ENCODE assay signal across 10 mouse cellular contexts in genomic region chr10:127744661-127745060, GRCm38 (mm10). TPM values are rescaled to one million over a fixed set of nuclear protein-coding genes. Genes with fewer than 3 reads are reported as not detected.
DNase-seq lines count a peak whose midpoint lies in the region; ATAC-seq and TF ChIP-seq lines count a peak whose summit lies in the region.
"Had no signal": no experiment of that assay in that cellular context is flagged by ENCODE, and none has a peak within 500 bp of the region (broad histone marks: within the 10 kb centered on the region; RNA-seq: fewer than 3 reads in every experiment).

No protein-coding gene starts in this region.

- TF ChIP-seq CTCF in heart, adult 2 months (IDR thresholded peaks at IDR 0.05) = peak; percentile 77
- TF ChIP-seq CTCF in thymus, adult 2 months (IDR thresholded peaks at IDR 0.05; ENCODE audit: borderline replicate concordance, control insufficient read depth, extremely low read depth, insufficient read depth, low read length, poor library complexity) = peak; percentile 91
- peak; percentile 73 for TF ChIP-seq CTCF in stomach, postnatal 0 days (IDR thresholded peaks at IDR 0.05; ENCODE audit: low read depth)

- H3K27ac ChIP-seq in heart, adult 2 months = no peak overlapping the region
- no peak overlapping the region for H3K27ac ChIP-seq in thymus, adult 2 months (ENCODE audit: control insufficient read depth, insufficient read depth, low read length)
- no peak overlapping the region for H3K27ac ChIP-seq in limb, embryonic 14.5 days (replicated peaks; ENCODE audit: low read depth, low read length)
- H3K27ac ChIP-seq in stomach, postnatal 0 days (replicated peaks) = no peak overlapping the region
- H3K27ac ChIP-seq: embryonic facial prominence, embryonic 13.5 days; macrophage had no signal

- H3K4me1 ChIP-seq in heart, adult 2 months (ENCODE audit: control insufficient read depth, insufficient read depth, low read length) = no peaks in the 10 kb centered on the region; the same call in 1 of the 2 replicates
- H3K4me1 ChIP-seq in thymus, adult 2 months (replicated peaks; ENCODE audit: control insufficient read depth, insufficient read depth, low read length) = peaks cover 4% of the 10 kb centered on the region
- H3K4me1 ChIP-seq in limb, embryonic 14.5 days (ENCODE audit: control insufficient read depth, insufficient read depth, low read length) = peaks cover 13% of the 10 kb centered on the region
- no peaks in the 10 kb centered on the region for H3K4me1 ChIP-seq in stomach, postnatal 0 days (replicated peaks; ENCODE audit: control insufficient read depth, insufficient read depth)

- no peaks in the 10 kb centered on the region for H3K36me3 ChIP-seq in heart, adult 2 months (ENCODE audit: control insufficient read depth, insufficient read depth, low read length)
- peaks cover 19% of the 10 kb centered on the region for H3K36me3 ChIP-seq in thymus, adult 2 months (ENCODE audit: control insufficient read depth, insufficient read depth, low read length)
- H3K36me3 ChIP-seq in limb, embryonic 14.5 days (ENCODE audit: control insufficient read depth, insufficient read depth, low read length) = peaks cover 65% of the 10 kb centered on the region
- H3K36me3 ChIP-seq in stomach, postnatal 0 days (ENCODE audit: control insufficient read depth, insufficient read depth, low read length) = peaks cover 22% of the 10 kb centered on the region

- 0 out of 2 replicates have a peak, but pooled peaks have one; percentile 12 for TF ChIP-seq EP300 in heart, adult 2 months (IDR thresholded peaks at IDR 0.05; ENCODE audit: insufficient read depth, low read depth, low read length)
- TF ChIP-seq EP300 in stomach, postnatal 0 days (optimal IDR thresholded peaks at IDR 0.05) = no peak

- no peak overlapping the region for H3K4me2 ChIP-seq in limb, embryonic 14.5 days (replicated peaks; ENCODE audit: low read depth, low read length, severe bottlenecking)
- no peak overlapping the region for H3K4me2 ChIP-seq in stomach, postnatal 0 days (replicated peaks; ENCODE audit: low read depth)
- H3K4me2 ChIP-seq: embryonic facial prominence, embryonic 13.5 days had no signal

- 64% methylated on average over 5 of the region's 5 CpGs for WGBS in heart, adult 2 months
- 90% methylated on average over 5 of the region's 5 CpGs for WGBS in thymus, adult 2 months
- 62% methylated on average over 5 of the region's 5 CpGs for WGBS in limb, embryonic 14.5 days
- 66% methylated on average over 5 of the region's 5 CpGs for WGBS in stomach, postnatal 0 days

- intact Hi-C loops in heart, adult 2 months (cut with DNase I) = no loop called here
- intact Hi-C loops in heart, postnatal 25 days (cut with DNase I) = loop anchor here (5.0 kb wide), 1 partner anchor 263 kb away; the partner anchor contains the start of gene Hsd17b6

- no peak for ATAC-seq in limb, embryonic 14.5 days (ENCODE audit: low FRiP score, low read depth)
- ATAC-seq in stomach, postnatal 0 days (ENCODE audit: low FRiP score, low TSS enrichment) = peak; percentile 40; the same call in 1 of the 2 replicates

- no peak overlapping the region for H3K9ac ChIP-seq in heart, adult 2 months (ENCODE audit: low read depth, low read length)
- no peak overlapping the region for H3K9ac ChIP-seq in limb, embryonic 14.5 days (ENCODE audit: low read depth, low read length, severe bottlenecking)
- no peak overlapping the region for H3K9ac ChIP-seq in stomach, postnatal 0 days (ENCODE audit: low read length)
- H3K9ac ChIP-seq: embryonic facial prominence, embryonic 13.5 days had no signal

- H3K4me3 ChIP-seq in heart, adult 2 months = no peak overlapping the region
- no peak overlapping the region for H3K4me3 ChIP-seq in thymus, adult 2 months (ENCODE audit: control insufficient read depth, insufficient read depth, low read length)
- no peak overlapping the region for H3K4me3 ChIP-seq in limb, embryonic 14.5 days (replicated peaks; ENCODE audit: low read length)
- H3K4me3 ChIP-seq in stomach, postnatal 0 days (ENCODE audit: low read depth, low read length) = no peak overlapping the region
- H3K4me3 ChIP-seq: embryonic facial prominence, embryonic 13.5 days had no signal

- no peak for TF ChIP-seq POLR2A in heart, adult 2 months (IDR thresholded peaks at IDR 0.05; ENCODE audit: insufficient read depth, low read depth, low read length)
- no peak for TF ChIP-seq POLR2A in thymus, adult 2 months (IDR thresholded peaks at IDR 0.05; ENCODE audit: control insufficient read depth, extremely low read depth, insufficient read depth, low read length, poor library complexity)
- TF ChIP-seq POLR2A in limb, embryonic 14.5 days (IDR thresholded peaks at IDR 0.05; ENCODE audit: borderline replicate concordance, extremely low read depth, insufficient read depth, insufficient read length) = no peak

- H3K79me2 ChIP-seq in heart, adult 2 months (replicated peaks; ENCODE audit: control insufficient read depth, insufficient read depth, low read length) = peaks cover 4% of the 10 kb centered on the region; the same call in 1 of the 2 replicates

- no peaks in the 10 kb centered on the region for H3K9me3 ChIP-seq in limb, embryonic 14.5 days (ENCODE audit: control insufficient read depth, low read length)
- no peaks in the 10 kb centered on the region for H3K9me3 ChIP-seq in stomach, postnatal 0 days (ENCODE audit: control insufficient read depth, low read length)
- H3K9me3 ChIP-seq: embryonic facial prominence, embryonic 13.5 days had no signal

- no peaks in the 10 kb centered on the region for H3K27me3 ChIP-seq in heart, adult 2 months (ENCODE audit: control insufficient read depth, insufficient read depth, low read length)
- H3K27me3 ChIP-seq in thymus, adult 2 months (ENCODE audit: control insufficient read depth, insufficient read depth, low read length) = no peaks in the 10 kb centered on the region; the same call in 1 of the 2 replicates
- H3K27me3 ChIP-seq in limb, embryonic 14.5 days (ENCODE audit: control insufficient read depth, insufficient read depth, low read length) = no peaks in the 10 kb centered on the region
- no peaks in the 10 kb centered on the region for H3K27me3 ChIP-seq in stomach, postnatal 0 days (ENCODE audit: control insufficient read depth, insufficient read depth, low read length)
- H3K27me3 ChIP-seq: embryonic facial prominence, embryonic 13.5 days had no signal

- DNase-seq in heart, adult 2 months = peak; percentile 30 to 62
- no peak for DNase-seq in heart, postnatal 25 days (ENCODE audit: low spot score)
- DNase-seq in thymus, adult 2 months = peak; percentile 51
- DNase-seq in thymus, adult 18-20 months = no peak
- DNase-seq in cerebellum, postnatal 36 days = peak; percentile 35 to 49
- DNase-seq in limb, embryonic 14.5 days (ENCODE audit: low spot score) = peak; percentile 58
- DNase-seq in stomach, postnatal 0 days (ENCODE audit: low spot score) = peak; percentile 54
- DNase-seq in yolk sac, embryonic 10.5 days (ENCODE audit: low spot score) = no peak

RNA-seq across cellular contexts. Expression of gene Zbtb39, which starts 5.3 kb away (rescaled TPM):
- 1 to 10 TPM; 7.7 to 7.8 TPM for total RNA-seq in heart, adult 2 months (2021)
- 4.3 and 6.3 TPM in 2 replicates for polyA plus RNA-seq in heart, adult 2 months (2012; rRNA removed)
- 1 to 10 TPM; 6.8 to 8.3 TPM for total RNA-seq in heart, postnatal 25 days (2021)
- polyA plus RNA-seq in thymus, adult 2 months (2012; rRNA removed) = 7.4 and 8.3 TPM in 2 replicates
- 10.7 and 12.5 TPM in 2 replicates for polyA plus RNA-seq in limb, embryonic 14.5 days (2012; rRNA removed)
- polyA plus RNA-seq in limb, embryonic 14.5 days (2014; fragmentation: Nextera tagmentation; extraction: Ambion mirVana) = 4.2 and 4.4 TPM in 2 replicates
- polyA plus RNA-seq in stomach, postnatal 0 days (2015; fragmentation: Nextera tagmentation; extraction: Ambion mirVana) = 1.4 and 1.6 TPM in 2 replicates

RNA-seq across cellular contexts. Expression of gene Gpr182, which starts 6.9 kb away (rescaled TPM):
- total RNA-seq in heart, adult 2 months (2021) = 1 to 10 TPM; 2.6 to 3.9 TPM
- polyA plus RNA-seq in heart, adult 2 months (2012; rRNA removed) = 7.7 and 8.6 TPM in 2 replicates
- 1 to 10 TPM; 3.4 to 3.8 TPM for total RNA-seq in heart, postnatal 25 days (2021)
- 2.3 and 2.4 TPM in 2 replicates for polyA plus RNA-seq in thymus, adult 2 months (2012; rRNA removed)
- polyA plus RNA-seq in limb, embryonic 14.5 days (2012; rRNA removed) = 0.88 and 1.4 TPM in 2 replicates
- polyA plus RNA-seq in limb, embryonic 14.5 days (2014; fragmentation: Nextera tagmentation; extraction: Ambion mirVana) = 0.39 and 0.40 TPM in 2 replicates
- polyA plus RNA-seq in stomach, postnatal 0 days (2015; fragmentation: Nextera tagmentation; extraction: Ambion mirVana) = 0.77 and 0.92 TPM in 2 replicates

RNA-seq across cellular contexts. Expression of gene Rdh1, which starts 14.9 kb away (rescaled TPM):
- under 1 TPM in 1 of 2 experiments, not detected in 1; 0.05 TPM for total RNA-seq in heart, adult 2 months (2021)
- 0.04 TPM in 1 of 2 replicates, not detected in the other for polyA plus RNA-seq in heart, adult 2 months (2012; rRNA removed)
- total RNA-seq in heart, postnatal 25 days (2021) = under 1 TPM in 1 of 2 experiments, not detected in 1; 0.08 TPM
- 0.04 and 0.08 TPM in 2 replicates for polyA plus RNA-seq in thymus, adult 2 months (2012; rRNA removed)
- polyA plus RNA-seq in limb, embryonic 14.5 days (2012; rRNA removed) = 0.11 and 0.12 TPM in 2 replicates
- polyA plus RNA-seq in limb, embryonic 14.5 days (2014; fragmentation: Nextera tagmentation; extraction: Ambion mirVana) = 0.08 TPM in 1 of 2 replicates, not detected in the other
- 0.19 and 0.23 TPM in 2 replicates for polyA plus RNA-seq in stomach, postnatal 0 days (2015; fragmentation: Nextera tagmentation; extraction: Ambion mirVana)

RNA-seq across cellular contexts. Expression of gene Rdh16f1, which starts 14.9 kb away (rescaled TPM):
- total RNA-seq in heart, adult 2 months (2021) = under 1 TPM in 1 of 2 experiments, not detected in 1; 0.10 TPM
- 0.12 TPM in 1 of 2 replicates, not detected in the other for polyA plus RNA-seq in heart, adult 2 months (2012; rRNA removed)
- total RNA-seq in heart, postnatal 25 days (2021) = under 1 TPM in 1 of 2 experiments, not detected in 1; 0.20 TPM
- polyA plus RNA-seq in thymus, adult 2 months (2012; rRNA removed) = 0.10 TPM in 1 of 2 replicates, not detected in the other
- polyA plus RNA-seq in limb, embryonic 14.5 days (2012; rRNA removed) = 0.15 and 0.16 TPM in 2 replicates
- 0.59 TPM in 1 of 2 replicates, not detected in the other for polyA plus RNA-seq in limb, embryonic 14.5 days (2014; fragmentation: Nextera tagmentation; extraction: Ambion mirVana)
- 0.67 and 0.69 TPM in 2 replicates for polyA plus RNA-seq in stomach, postnatal 0 days (2015; fragmentation: Nextera tagmentation; extraction: Ambion mirVana)
- polyA plus RNA-seq: embryonic facial prominence, embryonic 13.5 days; macrophage had no signal

RNA-seq across cellular contexts. Expression of gene Tac2, which starts 20.4 kb away (rescaled TPM):
- total RNA-seq in heart, adult 2 months (2021) = not detected
- not detected in 2 replicates for polyA plus RNA-seq in heart, adult 2 months (2012; rRNA removed)
- total RNA-seq in heart, postnatal 25 days (2021) = not detected
- polyA plus RNA-seq in thymus, adult 2 months (2012; rRNA removed) = 4.3 and 4.5 TPM in 2 replicates
- polyA plus RNA-seq in limb, embryonic 14.5 days (2012; rRNA removed) = 0.58 and 15.2 TPM in 2 replicates
- 0.44 and 0.84 TPM in 2 replicates for polyA plus RNA-seq in limb, embryonic 14.5 days (2014; fragmentation: Nextera tagmentation; extraction: Ambion mirVana)
- polyA plus RNA-seq in stomach, postnatal 0 days (2015; fragmentation: Nextera tagmentation; extraction: Ambion mirVana) = 0.34 and 0.35 TPM in 2 replicates
- polyA plus RNA-seq: macrophage had no signal

Comparison
In these comparisons a context has a peak if more than half of its experiments do, and no peak if none do; other contexts are left out.
1. DNase-seq: peak in heart, adult 2 months (2 of 2), thymus, adult 2 months (single experiment), cerebellum, postnatal 36 days (2 of 2), limb, embryonic 14.5 days (single experiment) and stomach, postnatal 0 days (single experiment); none in heart, postnatal 25 days (single experiment), thymus, adult 18-20 months (0 of 2) and yolk sac, embryonic 10.5 days (single experiment).
2. Peak in every context shown above with its lines, with median percentiles within 50 percentile points of each other: CTCF ChIP-seq.